Mouse (Mus musculus) adipocyte (in vitro differentiated cells): ENCODE measurements around the gene Gm14632.
"Not testable (repeated sequence)": the region's sequence is repeated elsewhere in the genome, so short reads cannot be mapped to it uniquely, and the experiment has no call there.

Source experiments
- DNase-seq: peaks from one replicate; pipeline ENCODE4 v3.0.0-alpha.2; 2016; ENCODE audit warnings: low spot score

Gene Gm14632

DNA sequence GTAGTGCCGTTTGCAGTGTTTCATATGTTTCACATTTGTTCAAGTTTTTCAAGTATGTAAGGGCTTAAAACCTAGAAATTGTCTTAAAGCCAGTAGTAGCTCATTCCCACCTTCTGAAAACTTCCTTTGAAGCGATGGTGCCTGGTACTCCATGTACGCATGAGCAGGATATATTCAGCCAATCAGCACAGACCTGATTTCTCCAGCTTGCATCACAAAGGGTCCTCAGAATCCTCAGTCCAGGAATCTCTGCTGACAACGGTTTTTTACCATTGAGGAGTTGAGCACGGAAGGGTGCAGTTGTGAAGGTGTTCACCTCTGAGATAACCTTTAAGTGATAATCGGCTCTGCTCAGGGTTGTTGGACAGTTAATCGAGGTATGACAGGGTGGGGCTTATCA, at the start of gene Gm14632:
TSS of gene Gm14632 (plus strand) at position 301 of the 400 bp plus-strand sequence.
- not testable (repeated sequence) for DNase-seq
